Mouse (Mus musculus) hindbrain, embryonic 13.5 days (tissue): ENCODE measurements at regions not wholly inside any gene's neighbourhood (a gene's known extent, or its start where the extent isn't known, plus 50 kb on each side); places are given as distances from the start of the nearest gene placed in this dataset.

ENCODE experiments used
- ATAC-seq: fragments of 200-750 bp; cut with Nextera tagmentation; 2 replicates; pipeline ENCODE4 v1.8.0; 2017; ENCODE audit warnings: moderate TSS enrichment; ENCODE audit not compliant: low FRiP score
- H3K27ac ChIP-seq: fragments of 300-500 bp; sonication (generic); 2 replicates; pipeline ENCODE4 v1.5.1; 2015; ENCODE audit warnings: inconsistent platforms, mild to moderate bottlenecking, moderate library complexity
- H3K27me3 ChIP-seq: fragments of 300-500 bp; sonication (generic); 2 replicates; pipeline ENCODE4 v1.6.1; 2015; ENCODE audit warnings: mild to moderate bottlenecking, inconsistent platforms
- H3K36me3 ChIP-seq: fragments of 300-500 bp; sonication (generic); 2 replicates; pipeline ENCODE4 v1.6.1; 2015; ENCODE audit warnings: mild to moderate bottlenecking, inconsistent platforms
- H3K4me1 ChIP-seq: fragments of 300-500 bp; sonication (generic); replicated peaks from 2 replicates; pipeline ENCODE4 v1.6.1; 2015; ENCODE audit warnings: inconsistent platforms
- H3K4me2 ChIP-seq: fragments of 300-500 bp; sonication (generic); 2 replicates; pipeline ENCODE4 v1.6.1; 2015; ENCODE audit warnings: inconsistent platforms, mild to moderate bottlenecking, moderate library complexity
- H3K4me3 ChIP-seq: fragments of 300-500 bp; sonication (generic); 2 replicates; pipeline ENCODE4 v1.5.1; 2015; ENCODE audit warnings: mild to moderate bottlenecking, inconsistent platforms
- H3K9ac ChIP-seq: fragments of 300-500 bp; sonication (generic); 2 replicates; pipeline ENCODE4 v1.6.1; 2015; ENCODE audit warnings: mild to moderate bottlenecking, inconsistent platforms
- H3K9me3 ChIP-seq: fragments of 300-500 bp; sonication (generic); 2 replicates; pipeline ENCODE4 v1.6.1; 2016; ENCODE audit warnings: inconsistent platforms
- WGBS: fragments of 180-500 bp; shearing (Covaris S2); methylation state at CpG from one replicate; pipeline ENCODE4 v1.1.7; 2015; 5-methylcytosine and 5-hydroxymethylcytosine counted together

DNA sequence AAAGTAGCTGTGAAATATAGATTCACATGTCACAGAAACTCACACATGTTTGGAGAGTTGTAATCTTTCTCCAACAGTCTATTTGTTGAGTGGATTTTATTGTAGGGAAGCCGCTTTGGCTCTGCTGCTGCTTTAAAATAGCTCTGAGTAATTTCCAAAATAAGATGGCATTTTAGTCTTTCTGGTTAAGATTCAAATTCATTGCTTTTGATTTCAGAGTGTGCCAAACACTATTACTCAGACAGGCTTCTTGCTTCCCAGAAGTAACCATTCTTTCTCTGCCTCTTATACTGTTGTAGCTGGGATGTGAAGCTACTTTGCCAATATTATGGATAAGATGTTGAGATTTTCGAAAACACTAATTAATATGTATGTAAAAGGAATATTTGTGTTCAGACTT is 134.6 kb upstream of the Sdr16c6 start:
- H3K27me3 ChIP-seq, result no peaks in the 10 kb centered on the region
- WGBS, result 91% methylated on average over 2 of the region's 2 CpGs
- ATAC-seq, result no peak
- no peak overlapping the region for H3K4me3 ChIP-seq
- H3K27ac ChIP-seq, result no peak overlapping the region
- H3K36me3 ChIP-seq, result no peaks in the 10 kb centered on the region
- no peaks in the 10 kb centered on the region for H3K4me1 ChIP-seq
- no peak overlapping the region for H3K9ac ChIP-seq
- H3K4me2 ChIP-seq, result no peak overlapping the region
- H3K9me3 ChIP-seq, result no peaks in the 10 kb centered on the region

DNA sequence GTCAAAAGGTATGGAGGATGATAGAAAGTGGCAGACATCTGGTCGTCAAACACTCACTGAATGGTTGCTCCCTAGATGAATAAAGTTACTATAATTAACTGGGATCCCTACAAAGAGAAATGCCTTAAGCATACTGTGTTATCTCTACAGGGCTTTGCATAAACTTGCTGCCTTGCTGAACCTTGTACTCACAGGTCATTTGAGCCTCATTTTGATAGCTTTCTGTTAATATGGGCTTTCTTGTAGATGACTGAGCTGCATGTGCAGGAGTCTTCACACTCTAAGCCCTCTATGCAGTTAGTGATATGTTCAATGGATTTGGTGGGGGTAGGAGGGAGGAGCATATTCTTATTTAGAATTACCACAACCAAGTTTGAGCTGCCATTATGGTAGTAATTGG is 127.8 kb upstream of the Sdr16c6 start:
- H3K9me3 ChIP-seq, result no peaks in the 10 kb centered on the region
- H3K9ac ChIP-seq, result no peak overlapping the region
- H3K4me3 ChIP-seq, result no peak overlapping the region
- H3K27ac ChIP-seq, result no peak overlapping the region
- ATAC-seq, result no peak
- no peaks in the 10 kb centered on the region for H3K4me1 ChIP-seq
- H3K36me3 ChIP-seq, result no peaks in the 10 kb centered on the region
- H3K4me2 ChIP-seq, result no peak overlapping the region
- 79% methylated on average over 1 of the region's 1 CpGs for WGBS
- no peaks in the 10 kb centered on the region for H3K27me3 ChIP-seq

DNA sequence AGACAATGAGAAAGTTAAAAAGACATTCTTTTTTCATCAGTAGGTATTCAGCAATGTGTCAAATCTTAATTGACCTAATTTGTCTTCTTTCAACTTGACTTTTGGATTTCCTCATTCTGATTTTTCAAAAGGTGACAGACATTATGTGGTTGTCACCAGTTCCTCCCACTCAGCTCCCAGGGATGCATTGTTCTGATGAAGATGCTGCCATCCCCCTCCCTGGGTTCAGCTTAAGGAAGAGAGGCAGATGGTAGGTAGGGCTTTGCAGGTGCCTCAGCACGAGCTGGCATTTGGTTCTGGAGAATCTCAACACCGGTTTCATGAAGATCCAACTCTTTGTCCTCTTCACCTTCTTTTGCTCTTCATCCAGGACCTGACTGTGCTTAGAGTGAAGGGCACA is 122.0 kb upstream of the Sdr16c6 start:
- Histone ChIP-seq H3K27me3 (no peaks in the 10 kb centered on the region), H3K4me1 (no peaks in the 10 kb centered on the region), H3K4me2 (no peak overlapping the region), H3K4me3 (no peak overlapping the region), H3K9me3 (no peaks in the 10 kb centered on the region), H3K36me3 (no peaks in the 10 kb centered on the region), H3K9ac (no peak overlapping the region), H3K27ac (no peak overlapping the region)
- ATAC-seq, result no peak
- WGBS, result 31% methylated on average over 2 of the region's 2 CpGs

DNA sequence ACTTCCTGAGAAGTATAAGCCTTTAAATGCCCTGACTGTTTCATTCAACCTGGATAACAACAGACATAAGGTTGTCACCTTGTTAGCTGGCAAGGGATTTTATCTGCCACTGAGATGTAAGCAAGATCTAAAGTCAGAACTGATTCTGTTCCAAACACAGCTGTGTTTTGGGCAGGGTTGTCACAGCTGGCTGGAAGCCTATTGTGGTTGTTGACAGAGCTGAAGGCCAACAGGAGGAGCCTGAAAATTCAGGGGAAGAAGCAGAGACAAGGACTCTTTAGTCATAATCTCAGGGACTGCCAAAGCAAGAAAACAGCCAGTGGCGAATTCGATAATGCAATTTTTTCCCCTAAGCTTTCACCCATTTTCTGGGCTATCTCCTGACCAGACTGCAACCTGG is 118.5 kb upstream of the Sdr16c6 start:
- 60% methylated on average over 2 of the region's 2 CpGs for WGBS
- H3K4me2 ChIP-seq, result no peak overlapping the region
- no peak for ATAC-seq
- no peaks in the 10 kb centered on the region for H3K27me3 ChIP-seq
- no peaks in the 10 kb centered on the region for H3K36me3 ChIP-seq
- no peaks in the 10 kb centered on the region for H3K9me3 ChIP-seq
- no peak overlapping the region for H3K4me3 ChIP-seq
- no peaks in the 10 kb centered on the region for H3K4me1 ChIP-seq
- H3K9ac ChIP-seq, result no peak overlapping the region
- H3K27ac ChIP-seq, result no peak overlapping the region

DNA sequence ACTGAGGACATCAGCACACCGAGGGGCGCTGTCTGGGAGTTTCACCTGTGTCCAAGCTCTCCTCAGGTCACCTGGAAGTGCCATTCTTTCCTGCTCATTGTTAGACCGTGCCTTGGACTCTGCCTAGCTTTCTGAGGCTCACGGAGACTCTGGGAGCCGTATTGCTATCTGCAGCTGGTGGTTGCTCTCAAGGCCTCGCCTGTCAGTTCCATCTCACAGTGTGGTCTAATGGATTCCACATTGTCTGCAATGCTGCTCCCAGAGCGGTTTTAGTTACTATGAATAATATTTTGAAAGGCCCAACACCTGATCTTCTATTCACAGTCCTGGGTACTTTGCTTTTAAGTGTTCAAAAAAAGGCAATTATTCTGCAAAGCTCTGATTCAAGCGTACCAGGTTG is 117.9 kb upstream of the Sdr16c6 start:
- Histone ChIP-seq H3K36me3 (no peaks in the 10 kb centered on the region), H3K4me3 (no peak overlapping the region), H3K9ac (no peak overlapping the region), H3K27me3 (no peaks in the 10 kb centered on the region), H3K4me1 (no peaks in the 10 kb centered on the region), H3K4me2 (no peak overlapping the region), H3K9me3 (no peaks in the 10 kb centered on the region), H3K27ac (no peak overlapping the region)
- no peak for ATAC-seq
- 66% methylated on average over 8 of the region's 8 CpGs for WGBS
